Mouse (Mus musculus): ENCODE results near the gene Olfr186. TPM values are rescaled to one million over a fixed set of nuclear protein-coding genes. Genes with fewer than 3 reads are reported as not detected.
"Not testable (repeated sequence)": the region's sequence is repeated elsewhere in the genome, so short reads cannot be mapped to it uniquely, and the experiment has no call there.

The Olfr186 gene
- total RNA-seq (2014; rRNA removed) (not detected in 2 replicates), polyA plus RNA-seq (2015; fragmentation: Nextera tagmentation; extraction: Ambion mirVana) (not detected in 2 replicates)

- no peak for DNase-seq (ENCODE audit: low spot score)
- 87% methylated on average over 4 of the region's 4 CpGs for WGBS
- no peak for TF ChIP-seq CTCF (IDR thresholded peaks at IDR 0.05)
- H3K9ac ChIP-seq (replicated peaks; ENCODE audit: low read length, poor library complexity, severe bottlenecking): no peak within 1 kb of the TSS
- no peaks in the 10 kb centered on the region for H3K27me3 ChIP-seq (ENCODE audit: insufficient read depth, low read length)
- H3K4me2 ChIP-seq (ENCODE audit: low read depth, low read length, poor library complexity, severe bottlenecking): no peak within 1 kb of the TSS
- no peaks in the 10 kb centered on the region for H3K4me1 ChIP-seq (ENCODE audit: insufficient read depth, low read length)
- no peak within 1 kb of the TSS for H3K27ac ChIP-seq (ENCODE audit: low read depth, low read length)
- no peak for ATAC-seq (ENCODE audit: low FRiP score)
- H3K9me3 ChIP-seq (ENCODE audit: low read length): 0 out of 2 replicates have a peak, but pooled peaks cover 3% of the 10 kb centered on the region
- no peak within 1 kb of the TSS for H3K4me3 ChIP-seq (ENCODE audit: low read depth, low read length)
- no peaks in the 10 kb centered on the region for H3K36me3 ChIP-seq (ENCODE audit: insufficient read depth, low read length)
Observed at GRCm38 (mm10) chr16:59030191-59030590, at the start of gene Olfr186. Gene Olfr186 (minus strand): TSS chr16:59030291.

GRCm38 (mm10) chr16:59077905-59078304 is 47.8 kb upstream of the Olfr186 start, which contains the start of gene Olfr190:
Gene Olfr190 (minus strand): TSS chr16:59078005.
- no peaks in the 10 kb centered on the region for H3K27me3 ChIP-seq (ENCODE audit: insufficient read depth, low read length)
- H3K9me3 ChIP-seq (ENCODE audit: low read length): no peaks in the 10 kb centered on the region
- no peak within 1 kb of the TSS for H3K9ac ChIP-seq (replicated peaks; ENCODE audit: low read length, poor library complexity, severe bottlenecking)
- H3K27ac ChIP-seq (ENCODE audit: low read depth, low read length): no peak within 1 kb of the TSS
- 91% methylated on average over 5 of the region's 5 CpGs for WGBS
- H3K4me1 ChIP-seq (ENCODE audit: insufficient read depth, low read length): no peaks in the 10 kb centered on the region
- TF ChIP-seq CTCF (IDR thresholded peaks at IDR 0.05): no peak
- DNase-seq (ENCODE audit: low spot score) (no peak), ATAC-seq (ENCODE audit: low FRiP score) (no peak)
- H3K4me2 ChIP-seq (ENCODE audit: low read depth, low read length, poor library complexity, severe bottlenecking): no peak within 1 kb of the TSS
- H3K4me3 ChIP-seq (ENCODE audit: low read depth, low read length): no peak within 1 kb of the TSS
- H3K36me3 ChIP-seq (ENCODE audit: insufficient read depth, low read length): no peaks in the 10 kb centered on the region

GRCm38 (mm10) chr16:59073520-59073919 is 43.4 kb upstream of the Olfr186 start:
- ATAC-seq (ENCODE audit: low FRiP score) (no peak), DNase-seq (ENCODE audit: low spot score) (no peak)
- no peaks in the 10 kb centered on the region for H3K9me3 ChIP-seq (ENCODE audit: low read length)
- H3K4me2 ChIP-seq (ENCODE audit: low read depth, low read length, poor library complexity, severe bottlenecking): no peak overlapping the region
- 88% methylated on average over 1 of the region's 1 CpGs for WGBS
- H3K9ac ChIP-seq (replicated peaks; ENCODE audit: low read length, poor library complexity, severe bottlenecking): no peak overlapping the region
- H3K4me1 ChIP-seq (ENCODE audit: insufficient read depth, low read length): no peaks in the 10 kb centered on the region
- no peaks in the 10 kb centered on the region for H3K36me3 ChIP-seq (ENCODE audit: insufficient read depth, low read length)
- no peak for TF ChIP-seq CTCF (IDR thresholded peaks at IDR 0.05)
- no peak overlapping the region for H3K4me3 ChIP-seq (ENCODE audit: low read depth, low read length)
- H3K27ac ChIP-seq (ENCODE audit: low read depth, low read length): no peak overlapping the region
- no peaks in the 10 kb centered on the region for H3K27me3 ChIP-seq (ENCODE audit: insufficient read depth, low read length)

- Histone ChIP-seq H3K9ac (replicated peaks; ENCODE audit: low read length, poor library complexity, severe bottlenecking) (no peak overlapping the region), H3K4me3 (ENCODE audit: low read depth, low read length) (no peak overlapping the region), H3K36me3 (ENCODE audit: insufficient read depth, low read length) (no peaks in the 10 kb centered on the region), H3K4me1 (ENCODE audit: insufficient read depth, low read length) (no peaks in the 10 kb centered on the region), H3K9me3 (ENCODE audit: low read length) (no peaks in the 10 kb centered on the region), H3K27me3 (ENCODE audit: insufficient read depth, low read length) (no peaks in the 10 kb centered on the region), H3K4me2 (ENCODE audit: low read depth, low read length, poor library complexity, severe bottlenecking) (no peak overlapping the region), H3K27ac (ENCODE audit: low read depth, low read length) (no peak overlapping the region)
- DNase-seq (ENCODE audit: low spot score) (no peak), ATAC-seq (ENCODE audit: low FRiP score) (no peak)
- no peak for TF ChIP-seq CTCF (IDR thresholded peaks at IDR 0.05)
Observed at GRCm38 (mm10) chr16:59071755-59072154, 41.7 kb upstream of the Olfr186 start.

GRCm38 (mm10) chr16:59062411-59062810 is 32.3 kb upstream of the Olfr186 start:
- H3K4me3 ChIP-seq (ENCODE audit: low read depth, low read length); H3K4me1 ChIP-seq (ENCODE audit: insufficient read depth, low read length); H3K9ac ChIP-seq (replicated peaks; ENCODE audit: low read length, poor library complexity, severe bottlenecking); H3K27me3 ChIP-seq (ENCODE audit: insufficient read depth, low read length); H3K36me3 ChIP-seq (ENCODE audit: insufficient read depth, low read length); H3K4me2 ChIP-seq (ENCODE audit: low read depth, low read length, poor library complexity, severe bottlenecking); ATAC-seq (ENCODE audit: low FRiP score); H3K9me3 ChIP-seq (ENCODE audit: low read length); H3K27ac ChIP-seq (ENCODE audit: low read depth, low read length): not testable (repeated sequence)
- DNase-seq (ENCODE audit: low spot score): peak; percentile 26
- 72% methylated on average over 3 of the region's 3 CpGs for WGBS

- not testable (repeated sequence) for H3K9me3 ChIP-seq (ENCODE audit: low read length); H3K4me1 ChIP-seq (ENCODE audit: insufficient read depth, low read length); H3K27me3 ChIP-seq (ENCODE audit: insufficient read depth, low read length); H3K9ac ChIP-seq (replicated peaks; ENCODE audit: low read length, poor library complexity, severe bottlenecking); H3K27ac ChIP-seq (ENCODE audit: low read depth, low read length); H3K36me3 ChIP-seq (ENCODE audit: insufficient read depth, low read length); ATAC-seq (ENCODE audit: low FRiP score); DNase-seq (ENCODE audit: low spot score); H3K4me3 ChIP-seq (ENCODE audit: low read depth, low read length); H3K4me2 ChIP-seq (ENCODE audit: low read depth, low read length, poor library complexity, severe bottlenecking)
- 96% methylated on average over 2 of the region's 2 CpGs for WGBS
Observed at GRCm38 (mm10) chr16:59049286-59049685, 19.2 kb upstream of the Olfr186 start.

Measured in midbrain, postnatal 0 days (tissue).